Mouse (Mus musculus): ENCODE measurements around the gene Fam25c.

- no peak for TF ChIP-seq CTCF (IDR thresholded peaks at IDR 0.05; ENCODE audit: control insufficient read depth, insufficient read depth, insufficient read length)
- no peak for TF ChIP-seq MYOG (IDR thresholded peaks at IDR 0.05; ENCODE audit: control insufficient read depth, extremely low read depth, insufficient read length)
- TF ChIP-seq MAX (IDR thresholded peaks at IDR 0.05): no peak
- no peak for TF ChIP-seq MYOD1 (IDR thresholded peaks at IDR 0.05; ENCODE audit: control insufficient read depth, insufficient read length, low read depth)
Measured at GRCm38 (mm10) chr14:34357671-34358455, 2.6 kb upstream of the Fam25c start.

Data from C2C12 (cell line).